Mouse (Mus musculus): ENCODE results near the gene 2810004N23Rik.

2810004N23Rik gene

GRCm38 (mm10) chr8:124862321-124863162 lies at the start of gene 2810004N23Rik, which contains the start of gene Gnpat:
Gene 2810004N23Rik (minus strand): TSS chr8:124863120.
Gene Gnpat (plus strand): TSS chr8:124863033.
- peak; percentile 94 for DNase-seq

DNA sequence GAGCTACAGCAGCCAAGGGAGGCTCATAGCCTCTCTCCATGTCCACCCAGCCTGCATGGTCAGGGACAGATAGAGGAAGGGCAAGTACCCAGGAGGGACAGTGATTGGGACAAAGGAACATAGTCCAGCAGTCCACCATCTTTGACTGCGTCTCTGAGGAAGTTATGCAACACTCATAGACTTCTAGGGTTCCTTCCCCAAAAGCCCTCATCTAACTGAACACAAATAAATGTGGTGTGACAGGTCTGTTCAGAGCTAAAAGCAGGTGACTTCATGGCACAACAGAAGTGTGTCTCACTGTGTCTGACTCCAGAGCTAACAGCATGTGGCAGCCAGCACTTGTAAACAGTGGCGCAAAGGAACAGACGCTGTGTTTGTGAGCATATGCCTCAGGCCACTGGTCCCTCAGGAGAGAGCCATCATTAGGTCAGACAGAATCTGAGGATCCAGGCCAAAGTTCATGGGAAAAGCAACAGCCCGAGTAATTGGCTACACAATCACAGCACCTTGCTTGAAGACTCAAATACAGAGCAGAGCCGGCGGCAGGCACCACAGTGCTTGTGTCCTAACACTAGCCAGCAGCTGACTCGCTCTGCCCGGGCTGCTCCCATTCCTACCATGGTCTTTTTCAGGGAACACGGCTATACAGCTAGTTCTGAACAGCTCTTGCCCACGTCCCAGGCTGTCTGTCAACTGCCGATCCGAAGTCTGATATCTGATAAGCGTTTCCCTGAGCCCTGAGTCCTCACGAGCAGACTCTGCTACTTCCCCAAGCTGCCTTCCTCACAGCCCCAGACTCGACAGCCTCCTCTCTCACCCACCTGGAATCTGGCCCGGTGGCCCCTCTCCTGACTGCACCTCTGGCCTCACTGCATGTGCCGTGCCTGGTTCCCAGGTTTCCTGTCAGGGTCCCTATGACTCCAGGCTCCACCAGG lies 49.3 kb upstream of the 2810004N23Rik start:
- DNase-seq = no peak

DNA sequence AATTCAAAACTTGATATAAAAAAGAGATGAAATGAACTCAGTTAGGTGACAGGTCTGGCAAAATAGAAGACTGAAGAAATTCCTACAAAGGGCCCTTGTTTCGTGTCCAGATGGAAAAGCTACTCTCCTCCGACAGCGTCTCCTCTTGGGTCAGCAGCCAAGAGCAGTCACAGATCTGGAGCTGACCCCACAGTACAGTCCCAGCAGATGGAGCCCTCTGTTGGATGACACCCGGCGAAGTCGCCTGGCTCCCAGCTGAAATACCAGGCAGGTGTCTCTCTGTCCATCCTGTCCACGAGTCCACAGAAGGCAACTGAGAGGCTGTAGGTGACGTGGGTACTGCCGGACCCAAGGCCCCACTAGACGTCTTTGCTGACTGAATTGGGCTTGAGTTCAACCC lies 47.4 kb upstream of the 2810004N23Rik start:
- no peak for DNase-seq

- DNase-seq = no peak
Observed at GRCm38 (mm10) chr8:124909936-124910335, 47.0 kb upstream of the 2810004N23Rik start.

DNA sequence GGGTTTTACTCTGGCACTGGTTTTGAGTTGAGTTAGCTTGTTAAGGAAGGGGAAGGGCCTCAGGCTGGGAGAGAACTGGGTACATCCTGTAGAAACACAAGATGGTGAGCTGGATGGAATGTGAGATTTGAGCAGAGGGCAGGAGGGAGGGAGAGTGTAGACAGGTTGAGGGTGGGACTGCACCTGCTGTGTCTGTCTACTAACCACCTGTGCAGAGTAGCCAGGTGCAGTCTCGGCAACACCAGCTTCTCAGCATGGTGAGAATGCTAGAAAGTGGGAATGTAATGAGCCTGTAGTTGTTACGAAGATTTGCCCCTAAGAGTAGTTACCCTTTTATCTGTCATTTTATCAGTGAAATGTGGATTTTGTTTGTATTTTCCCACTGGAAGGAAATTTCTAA lies 42.6 kb upstream of the 2810004N23Rik start:
- DNase-seq = no peak

GRCm38 (mm10) chr8:124903198-124903597 lies 40.3 kb upstream of the 2810004N23Rik start:
- DNase-seq = no peak

- no peak for DNase-seq
Observed at GRCm38 (mm10) chr8:124898251-124898905, 35.5 kb upstream of the 2810004N23Rik start.

DNA sequence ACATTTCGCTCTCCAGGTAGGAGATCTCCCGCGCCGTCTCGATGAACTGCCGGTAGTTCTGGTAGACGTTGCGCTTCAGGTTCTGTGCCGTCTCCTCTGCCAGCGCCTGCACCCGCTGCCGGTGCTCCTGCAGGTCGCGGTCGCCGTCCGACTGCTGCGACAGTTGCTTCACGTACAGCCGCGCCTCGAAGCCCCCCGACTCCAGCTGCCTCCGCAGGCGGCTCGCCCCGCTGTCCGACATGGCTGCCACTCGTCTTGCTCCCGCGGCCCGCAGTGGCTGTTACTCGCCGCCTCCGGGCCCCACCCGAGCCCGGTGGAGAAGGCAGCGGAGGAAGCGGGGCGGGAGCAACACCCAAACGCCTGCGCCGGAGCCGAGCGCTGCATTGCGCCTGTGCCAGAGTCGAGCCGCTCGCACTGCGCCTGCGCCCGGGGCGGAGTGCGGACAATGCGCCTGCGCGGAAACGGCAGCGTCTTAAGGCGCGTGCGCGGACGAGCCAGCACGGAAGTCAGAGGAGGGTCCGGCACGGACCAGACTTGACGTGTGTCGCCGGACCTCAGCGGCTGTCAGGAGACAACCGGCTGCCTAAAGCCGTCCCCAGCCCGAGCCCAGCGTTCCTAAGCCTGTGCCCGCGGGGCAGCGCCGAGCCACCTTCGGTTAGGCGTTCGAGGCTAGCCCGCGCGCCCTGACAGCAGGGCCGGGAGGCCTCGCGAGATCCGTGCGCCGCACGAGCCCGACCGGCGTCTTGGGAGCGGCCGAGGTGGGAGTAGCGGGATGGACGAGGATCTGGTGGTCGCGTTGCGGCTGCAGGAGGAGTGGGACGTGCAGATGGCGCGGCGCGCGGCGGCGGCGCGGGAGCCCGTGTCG lies 34.7 kb upstream of the 2810004N23Rik start, which contains the start of the genes Exoc8 and Sprtn:
TSS of gene Exoc8 (minus strand) at position 320 of the 865 bp plus-strand sequence.
TSS of gene Sprtn (plus strand) at position 501 of the 865 bp plus-strand sequence.
- DNase-seq = peak; percentile 97

DNA sequence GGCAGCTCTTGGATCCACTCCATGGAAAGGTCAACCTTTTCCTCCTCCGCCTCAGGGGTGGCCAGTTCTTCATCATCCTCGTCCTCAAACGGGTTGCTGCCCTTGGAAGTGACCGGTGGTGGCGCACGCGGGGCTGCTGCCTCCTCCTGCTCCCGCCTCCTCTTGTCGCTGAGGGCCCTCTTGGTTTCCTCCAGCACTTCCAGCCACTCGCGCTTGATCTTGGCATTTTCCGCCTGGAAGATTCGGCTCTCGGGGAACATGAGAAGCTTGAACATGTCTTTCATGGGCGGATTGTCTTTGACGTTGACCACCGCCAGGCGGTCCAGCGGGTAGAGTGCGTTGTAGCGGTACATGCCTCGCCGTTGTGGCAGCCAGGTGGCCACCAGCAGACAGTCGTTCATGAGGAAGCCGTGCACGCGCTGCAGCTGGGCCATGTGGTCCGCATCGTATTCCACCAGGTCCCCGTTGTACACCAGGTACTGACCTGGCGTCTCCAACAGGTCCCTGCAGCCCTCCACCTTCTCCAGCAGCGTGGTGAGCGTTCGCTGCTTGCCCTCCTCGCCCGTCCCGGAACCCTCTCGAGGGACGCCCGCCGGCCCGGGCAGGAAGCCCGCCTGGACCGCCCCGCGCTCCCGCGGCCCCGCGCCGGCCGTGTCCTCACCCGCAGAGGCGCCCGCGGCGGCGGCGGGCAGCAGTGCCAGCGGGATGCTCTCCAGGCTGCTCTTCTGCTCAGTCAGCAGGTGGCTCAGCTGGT lies 33.9 kb upstream of the 2810004N23Rik start:
- peak; percentile 75 for DNase-seq

- no peak for DNase-seq
Observed at GRCm38 (mm10) chr8:124896010-124896631, 33.2 kb upstream of the 2810004N23Rik start.

GRCm38 (mm10) chr8:124892596-124892995 lies 29.7 kb upstream of the 2810004N23Rik start:
- DNase-seq = no peak

DNA sequence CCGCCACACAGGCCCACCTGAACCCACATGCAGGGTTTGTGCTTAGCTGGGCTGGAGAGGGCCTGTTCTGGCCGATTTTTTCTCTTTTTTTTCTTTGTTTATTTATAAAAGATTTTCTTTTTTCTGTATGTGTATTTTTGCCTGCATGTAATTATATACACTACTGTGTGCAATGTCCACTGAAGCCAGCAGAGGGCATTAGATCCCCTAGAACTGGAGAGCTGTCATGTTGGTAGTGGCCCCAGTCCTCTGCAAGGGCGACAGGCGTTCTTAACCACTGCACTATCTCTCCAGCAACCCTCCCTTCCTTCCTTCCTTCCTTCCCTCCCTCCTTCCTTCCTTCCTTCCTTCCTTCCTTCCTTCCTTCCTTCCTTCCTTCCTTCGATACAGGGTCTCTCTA lies 25.5 kb upstream of the 2810004N23Rik start:
- DNase-seq = no peak

- no peak for DNase-seq
Observed at GRCm38 (mm10) chr8:124878946-124879526, 16.1 kb upstream of the 2810004N23Rik start.

- no peak for DNase-seq
Observed at GRCm38 (mm10) chr8:124878141-124878540, 15.2 kb upstream of the 2810004N23Rik start.

GRCm38 (mm10) chr8:124872690-124873089 lies 9.8 kb upstream of the 2810004N23Rik start:
- DNase-seq = no peak

- no peak for DNase-seq
Observed at GRCm38 (mm10) chr8:124872081-124872480, 9.2 kb upstream of the 2810004N23Rik start.

DNA sequence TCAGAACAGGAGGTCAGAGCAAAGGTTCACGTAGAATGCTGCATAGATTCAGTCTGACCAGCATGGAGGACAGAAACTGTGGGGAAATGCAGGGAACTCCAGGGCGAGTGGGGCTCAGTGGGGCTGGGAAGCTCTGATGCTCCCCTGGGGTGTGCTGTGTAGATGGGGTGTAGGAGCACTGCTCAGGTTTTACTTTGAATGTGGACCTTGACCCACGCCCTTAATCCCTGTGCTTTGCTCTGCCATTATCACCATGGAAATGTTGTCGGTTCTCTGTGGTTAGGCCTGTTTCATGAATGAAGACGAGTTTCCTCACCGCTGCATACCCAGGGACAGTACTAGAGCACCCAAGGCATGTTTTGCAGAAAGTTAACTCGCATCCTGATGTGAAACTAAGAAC lies 8.6 kb upstream of the 2810004N23Rik start:
- no peak for DNase-seq

- DNase-seq = no peak
Observed at GRCm38 (mm10) chr8:124869708-124870107, 6.8 kb upstream of the 2810004N23Rik start.

DNA sequence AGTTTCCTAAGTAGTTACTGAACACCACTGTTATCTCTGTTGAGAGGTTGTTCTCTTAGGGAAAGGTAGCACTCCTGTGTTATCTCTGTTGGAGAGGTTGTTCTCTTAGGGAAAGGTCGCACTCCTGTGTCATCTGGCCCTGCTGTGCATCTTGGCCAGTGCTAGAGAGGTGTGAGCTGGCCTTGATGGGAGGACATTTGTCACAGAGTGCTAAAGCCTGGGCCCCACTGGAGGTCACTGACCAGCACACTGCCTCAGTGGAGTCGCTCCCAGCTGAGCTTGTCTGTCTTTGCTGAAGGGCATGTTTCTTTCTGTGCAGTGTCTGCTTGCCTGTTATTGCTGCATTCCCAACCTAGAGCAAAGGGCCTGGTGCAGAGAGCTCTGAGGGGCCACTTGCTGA lies 4.2 kb upstream of the 2810004N23Rik start:
- no peak for DNase-seq

- no peak for DNase-seq
Observed at GRCm38 (mm10) chr8:124866669-124867068, 3.7 kb upstream of the 2810004N23Rik start.

All from right cerebral cortex, adult 18-20 months (tissue).